Mouse (Mus musculus): ENCODE data around the gene Dgat2. TPM values are rescaled to one million over a fixed set of nuclear protein-coding genes. Genes with fewer than 3 reads are reported as not detected.

The Dgat2 gene
- total RNA-seq, 2 experiments from 2014 or later = 111 TPM

GRCm38 (mm10) chr7:99213686-99214085 lies 31.2 kb upstream of the Dgat2 start:
- peak; percentile 42 to 43 for DNase-seq (ENCODE audit: low spot score in 2 of 2)
- no peak for TF ChIP-seq CTCF (conservative IDR thresholded peaks at IDR 0.05)
- Histone ChIP-seq H3K27ac (peak overlapping the region; percentile 77), H3K4me3 (no peak overlapping the region)

GRCm38 (mm10) chr7:99213056-99213455 lies 30.5 kb upstream of the Dgat2 start:
- no peak for TF ChIP-seq CTCF (conservative IDR thresholded peaks at IDR 0.05)
- Histone ChIP-seq H3K4me3 (no peak overlapping the region), H3K27ac (peak overlapping the region; percentile 77)
- no peak for DNase-seq (ENCODE audit: low spot score in 2 of 2)

- Histone ChIP-seq H3K27ac (no peak overlapping the region), H3K4me3 (no peak overlapping the region)
- no peak for DNase-seq (ENCODE audit: low spot score in 2 of 2)
- TF ChIP-seq CTCF (conservative IDR thresholded peaks at IDR 0.05) = no peak
Observed at GRCm38 (mm10) chr7:99208704-99209103, 26.2 kb upstream of the Dgat2 start.

GRCm38 (mm10) chr7:99206364-99206763 lies 23.8 kb upstream of the Dgat2 start:
- no peak overlapping the region for H3K27ac ChIP-seq
- no peak overlapping the region for H3K4me3 ChIP-seq
- no peak for TF ChIP-seq CTCF (conservative IDR thresholded peaks at IDR 0.05)
- DNase-seq (ENCODE audit: low spot score in 2 of 2) = no peak

GRCm38 (mm10) chr7:99202163-99202562 lies 19.6 kb upstream of the Dgat2 start:
- TF ChIP-seq CTCF (conservative IDR thresholded peaks at IDR 0.05) = no peak
- Histone ChIP-seq H3K27ac (no peak overlapping the region), H3K4me3 (no peak overlapping the region)
- no peak for DNase-seq (ENCODE audit: low spot score in 2 of 2)

GRCm38 (mm10) chr7:99200290-99200689 lies 17.8 kb upstream of the Dgat2 start:
- no peak for DNase-seq (ENCODE audit: low spot score in 2 of 2)
- H3K4me3 ChIP-seq = no peak overlapping the region
- TF ChIP-seq CTCF (conservative IDR thresholded peaks at IDR 0.05) = no peak
- H3K27ac ChIP-seq = no peak overlapping the region

- no peak for TF ChIP-seq CTCF (conservative IDR thresholded peaks at IDR 0.05)
- DNase-seq (ENCODE audit: low spot score in 2 of 2) = no peak
- peak overlapping the region; percentile 62; the same call in 1 of the 2 replicates for H3K27ac ChIP-seq
Observed at GRCm38 (mm10) chr7:99199451-99200175, 17.1 kb upstream of the Dgat2 start.

GRCm38 (mm10) chr7:99198811-99199210 lies 16.3 kb upstream of the Dgat2 start:
- DNase-seq (ENCODE audit: low spot score in 2 of 2) = peak in 1 of 2 experiments; percentile 36
- no peak for TF ChIP-seq CTCF (conservative IDR thresholded peaks at IDR 0.05)
- Histone ChIP-seq H3K4me3 (no peak overlapping the region), H3K27ac (peak overlapping the region; percentile 62; the same call in 1 of the 2 replicates)

More at GRCm38 (mm10) chr7:99199451-99200175, 17.1 kb upstream of the Dgat2 start:
- H3K4me3 ChIP-seq = no peak overlapping the region

- no peak for TF ChIP-seq CTCF (conservative IDR thresholded peaks at IDR 0.05)
- no peak for DNase-seq (ENCODE audit: low spot score in 2 of 2)
- Histone ChIP-seq H3K27ac (no peak overlapping the region), H3K4me3 (no peak overlapping the region)
Observed at GRCm38 (mm10) chr7:99194511-99194910, 12.0 kb upstream of the Dgat2 start.

- DNase-seq (ENCODE audit: low spot score in 2 of 2) = no peak
- Histone ChIP-seq H3K4me3 (no peak overlapping the region), H3K27ac (no peak overlapping the region)
- no peak for TF ChIP-seq CTCF (conservative IDR thresholded peaks at IDR 0.05)
Observed at GRCm38 (mm10) chr7:99193926-99194325, 11.4 kb upstream of the Dgat2 start.

- TF ChIP-seq CTCF (conservative IDR thresholded peaks at IDR 0.05) = no peak
- no peak for DNase-seq (ENCODE audit: low spot score in 2 of 2)
Observed at GRCm38 (mm10) chr7:99191411-99191810, 8.9 kb upstream of the Dgat2 start.

GRCm38 (mm10) chr7:99189885-99190284 lies 7.4 kb upstream of the Dgat2 start:
- Histone ChIP-seq H3K27ac (no peak overlapping the region), H3K4me3 (no peak overlapping the region)
- TF ChIP-seq CTCF (conservative IDR thresholded peaks at IDR 0.05) = no peak
- DNase-seq (ENCODE audit: low spot score in 2 of 2) = no peak

More at GRCm38 (mm10) chr7:99191411-99191810, 8.9 kb upstream of the Dgat2 start:
- Histone ChIP-seq H3K4me3 (no peak overlapping the region), H3K27ac (no peak overlapping the region)

- Histone ChIP-seq H3K4me3 (no peak overlapping the region), H3K27ac (no peak overlapping the region)
- no peak for TF ChIP-seq CTCF (conservative IDR thresholded peaks at IDR 0.05)
- no peak for DNase-seq (ENCODE audit: low spot score in 2 of 2)
Observed at GRCm38 (mm10) chr7:99188630-99189029, 6.1 kb upstream of the Dgat2 start.

- DNase-seq (ENCODE audit: low spot score in 2 of 2) = no peak
- H3K27ac ChIP-seq = no peak overlapping the region
- H3K4me3 ChIP-seq = no peak overlapping the region
- no peak for TF ChIP-seq CTCF (conservative IDR thresholded peaks at IDR 0.05)
Observed at GRCm38 (mm10) chr7:99187451-99187850, 4.9 kb upstream of the Dgat2 start.
